Mouse (Mus musculus) kidney, adult 2 months (tissue): ENCODE measurements around the gene Gan. TPM values are rescaled to one million over a fixed set of nuclear protein-coding genes. Genes with fewer than 3 reads are reported as not detected.
A peak's percentile ranks its signal among the peaks of the same experiment; 100 is the strongest.

Source experiments
- DNase-seq: peaks from one replicate; pipeline ENCODE4 v3.0.0; 2021
- H3K27ac ChIP-seq: fragments of 200-500 bp; 2 replicates; pipeline ENCODE4 v1.5.1; 2012; ENCODE audit warnings: low read depth, low read length, control low read depth, inconsistent platforms; ENCODE audit not compliant: insufficient read depth
- H3K27me3 ChIP-seq: fragments of 200-500 bp; replicated peaks from 2 replicates; pipeline ENCODE4 v1.6.1; 2012; ENCODE audit warnings: mild to moderate bottlenecking, moderate library complexity, low read length, inconsistent platforms; ENCODE audit not compliant: control insufficient read depth, insufficient read depth
- H3K36me3 ChIP-seq: fragments of 200-500 bp; 2 replicates; pipeline ENCODE4 v1.6.1; 2012; ENCODE audit warnings: mild to moderate bottlenecking, moderate library complexity, low read length, inconsistent platforms; ENCODE audit not compliant: control insufficient read depth, insufficient read depth
- H3K4me1 ChIP-seq: fragments of 200-500 bp; 2 replicates; pipeline ENCODE4 v1.6.1; 2011; ENCODE audit warnings: low read length; ENCODE audit not compliant: control insufficient read depth, insufficient read depth
- H3K4me3 ChIP-seq: fragments of 200-500 bp; 2 replicates; pipeline ENCODE4 v1.5.1; 2011; ENCODE audit warnings: mild to moderate bottlenecking, low read depth, low read length, control low read depth; ENCODE audit not compliant: insufficient read depth
- CTCF ChIP-seq: fragments of 200-500 bp; conservative IDR thresholded peaks from 2 replicates; pipeline ENCODE4 v1.5.1; 2011; ENCODE audit warnings: low read depth, mild to moderate bottlenecking, control low read depth, low read length, moderate library complexity, mixed read lengths; ENCODE audit not compliant: insufficient read depth, insufficient read length
- POLR2A ChIP-seq: fragments of 200-500 bp; IDR thresholded peaks from one replicate; pipeline ENCODE4 v1.6.1; 2011; ENCODE audit warnings: low read depth, low read length, control low read depth
- WGBS: fragments of 180-500 bp; shearing (Covaris S2); methylation state at CpG from one replicate; pipeline ENCODE4 v1.1.7; 2018; 5-methylcytosine and 5-hydroxymethylcytosine counted together
- polyA plus RNA-seq: library from polyadenylated mRNA; depleted of rRNA; stranded (reverse); fragments of >200 nt; gene quantifications from 2 replicates; pipeline ENCODE4 v1.2.3, GENCODE M21; 2012

Gan gene
- polyA plus RNA-seq, 1 experiment = 3.1 TPM

DNA sequence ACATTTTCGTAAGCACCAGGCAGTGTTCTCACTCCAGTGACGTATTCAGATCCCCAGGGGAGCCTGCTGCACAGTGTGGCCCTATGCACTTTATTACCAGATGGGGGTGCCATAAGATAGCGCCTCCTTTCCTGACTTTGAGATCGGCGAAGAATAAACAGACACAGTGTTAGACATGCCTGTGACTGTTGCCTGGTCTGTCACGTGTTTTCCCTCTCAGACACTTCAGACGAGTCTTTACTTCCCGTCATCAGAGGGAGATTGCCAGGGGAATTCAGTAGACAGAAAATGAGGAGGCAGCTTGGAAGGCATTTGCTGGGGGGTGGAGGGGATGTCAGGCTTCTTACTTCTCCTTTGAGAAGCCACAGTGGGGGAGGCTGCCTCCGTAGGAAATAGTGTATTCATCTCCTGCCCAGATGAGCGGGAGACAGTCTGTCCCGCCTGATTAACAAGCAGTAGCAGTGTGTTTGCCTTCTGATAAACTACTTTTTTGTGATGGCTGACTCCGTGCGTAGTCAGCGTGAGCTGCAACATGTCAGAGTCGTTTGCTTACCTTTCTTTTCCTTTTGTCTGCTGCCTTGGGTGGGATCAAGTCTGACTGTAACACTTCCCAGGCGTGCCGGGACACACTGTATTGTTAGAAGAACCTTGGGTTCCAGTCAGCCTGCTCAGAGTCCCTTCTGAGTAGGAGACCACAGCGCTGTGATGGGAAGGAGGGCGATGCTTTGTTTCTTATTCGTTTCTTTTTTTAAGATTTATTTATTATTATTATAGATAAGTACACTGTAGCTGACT, 40.4 kb downstream of the Gan start:
- Histone ChIP-seq H3K4me3 (no peak overlapping the region), H3K27me3 (no peaks in the 10 kb centered on the region), H3K36me3 (no peaks in the 10 kb centered on the region), H3K4me1 (no peaks in the 10 kb centered on the region), H3K27ac (no peak overlapping the region)
- peak; percentile 78 for DNase-seq
- WGBS = 48% methylated on average over 20 of the region's 20 CpGs
- TF ChIP-seq POLR2A (no peak), CTCF (peak; percentile 68)

DNA sequence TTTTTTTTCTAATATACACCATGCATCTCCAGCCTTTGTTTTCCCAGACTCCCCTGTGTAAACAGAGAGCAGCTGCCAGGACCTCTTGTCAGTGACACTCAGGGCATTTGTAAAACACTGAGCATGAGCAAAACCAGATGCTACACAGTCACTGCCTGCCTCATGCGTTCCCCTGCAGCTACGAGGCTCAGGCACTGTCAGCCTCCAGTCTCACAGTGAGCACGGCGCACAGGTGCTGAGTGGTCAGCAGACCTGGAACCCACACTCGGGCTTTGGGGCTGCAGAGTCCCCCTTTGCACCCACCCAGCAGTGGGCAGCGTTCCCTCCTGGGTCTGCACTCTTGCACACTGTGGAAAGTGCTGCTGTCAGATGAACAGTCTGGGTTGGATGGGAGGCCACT, 41.7 kb downstream of the Gan start:
- H3K4me1 ChIP-seq = no peaks in the 10 kb centered on the region
- no peaks in the 10 kb centered on the region for H3K36me3 ChIP-seq
- no peaks in the 10 kb centered on the region for H3K27me3 ChIP-seq
- peak; percentile 29 for DNase-seq
- TF ChIP-seq CTCF (no peak), POLR2A (no peak)
- 54% methylated on average over 6 of the region's 6 CpGs for WGBS
- H3K27ac ChIP-seq = no peak overlapping the region
- H3K4me3 ChIP-seq = no peak overlapping the region

DNA sequence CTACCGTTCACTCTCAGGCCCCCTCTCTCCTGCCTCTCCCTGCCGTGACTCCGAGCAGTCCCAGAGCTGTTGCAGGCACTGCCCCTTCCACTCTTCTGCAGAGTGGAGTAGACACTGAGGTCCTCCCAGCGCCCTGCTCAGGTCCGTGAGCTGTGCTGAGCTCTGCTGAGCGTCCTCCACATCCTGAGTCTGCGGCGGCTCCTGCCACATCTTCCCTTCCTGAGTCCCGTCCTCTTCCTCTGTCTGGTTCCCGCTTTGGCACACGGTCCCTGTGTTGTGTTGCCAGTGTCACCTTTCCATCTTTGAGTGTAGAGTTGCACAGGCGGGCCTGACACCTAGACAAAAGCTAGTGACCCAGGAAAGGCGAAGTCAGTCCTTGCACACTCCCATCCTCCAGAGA, 42.4 kb downstream of the Gan start:
- H3K36me3 ChIP-seq = no peaks in the 10 kb centered on the region
- no peak overlapping the region for H3K4me3 ChIP-seq
- 56% methylated on average over 13 of the region's 13 CpGs for WGBS
- DNase-seq = peak; percentile 21
- TF ChIP-seq CTCF (no peak), POLR2A (no peak)
- peak overlapping the region; percentile 42 for H3K27ac ChIP-seq
- H3K27me3 ChIP-seq = no peaks in the 10 kb centered on the region
- no peaks in the 10 kb centered on the region for H3K4me1 ChIP-seq

DNA sequence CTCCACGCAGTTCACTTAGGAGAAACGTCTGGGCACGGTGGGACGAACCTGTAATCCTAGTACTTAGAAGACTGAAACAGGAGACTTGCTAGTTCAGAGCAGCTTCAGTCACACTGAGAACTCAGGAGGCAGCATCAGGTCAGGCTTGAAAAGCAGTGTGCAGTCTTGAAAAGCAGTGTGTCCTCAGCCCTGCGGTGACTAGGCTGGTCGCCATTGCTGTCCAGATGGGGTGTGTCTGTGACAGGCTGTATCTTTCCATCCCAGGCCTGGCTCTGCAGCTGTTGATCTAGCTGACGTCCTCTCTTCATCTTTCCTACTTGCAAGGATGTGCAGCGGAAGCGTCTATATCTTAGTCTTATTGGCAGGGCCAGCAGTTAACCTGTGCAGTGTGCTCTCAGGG, 42.9 kb downstream of the Gan start:
- 60% methylated on average over 9 of the region's 9 CpGs for WGBS
- TF ChIP-seq CTCF (no peak), POLR2A (no peak)
- peak; percentile 19 for DNase-seq
- Histone ChIP-seq H3K4me1 (no peaks in the 10 kb centered on the region), H3K36me3 (no peaks in the 10 kb centered on the region), H3K27me3 (no peaks in the 10 kb centered on the region), H3K27ac (peak overlapping the region; percentile 42), H3K4me3 (no peak overlapping the region)

DNA sequence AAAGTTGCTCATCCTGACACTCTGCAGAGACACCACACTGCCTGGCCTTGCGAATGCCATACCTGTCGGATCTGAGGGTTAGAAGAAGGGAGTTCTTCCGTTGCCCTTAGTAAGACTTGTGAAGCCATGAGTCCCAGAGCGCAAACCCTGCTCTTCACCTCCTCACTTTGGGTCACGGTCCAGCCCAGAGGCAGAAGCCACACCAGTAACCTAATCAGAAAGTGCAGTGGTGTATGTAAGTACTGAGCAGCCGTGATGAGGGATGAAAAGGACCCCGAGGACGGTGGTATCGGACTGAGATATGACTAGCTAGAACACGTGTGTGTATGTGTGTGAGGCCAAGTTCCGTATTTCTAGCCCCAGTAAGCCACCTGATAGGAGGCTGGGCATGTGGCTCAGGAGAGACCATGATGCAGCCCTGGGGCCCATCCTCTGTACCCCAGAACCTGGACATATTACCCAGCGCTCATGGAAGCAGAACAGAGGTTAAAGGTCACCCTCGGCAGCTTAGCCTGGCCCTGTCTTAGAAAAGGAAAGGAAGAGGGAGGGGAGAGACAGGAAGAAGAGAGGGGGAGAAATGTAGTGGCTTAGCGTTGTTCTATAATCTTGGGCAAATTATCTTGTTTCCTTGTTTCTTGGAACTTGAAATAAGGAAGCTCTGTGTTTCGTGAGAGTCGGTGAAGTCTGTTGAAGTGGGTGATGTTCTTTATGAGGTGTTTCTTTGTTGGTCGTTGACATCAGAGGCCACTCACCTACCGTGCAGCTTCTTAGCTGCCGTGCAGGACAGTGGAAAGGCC, 43.5 kb downstream of the Gan start:
- H3K4me1 ChIP-seq = no peaks in the 10 kb centered on the region
- no peak for DNase-seq
- TF ChIP-seq POLR2A = no peak
- TF ChIP-seq CTCF = no peak
- H3K27me3 ChIP-seq = no peaks in the 10 kb centered on the region
- H3K4me3 ChIP-seq = no peak overlapping the region
- H3K36me3 ChIP-seq = no peaks in the 10 kb centered on the region
- 61% methylated on average over 19 of the region's 19 CpGs for WGBS
- no peak overlapping the region for H3K27ac ChIP-seq

DNA sequence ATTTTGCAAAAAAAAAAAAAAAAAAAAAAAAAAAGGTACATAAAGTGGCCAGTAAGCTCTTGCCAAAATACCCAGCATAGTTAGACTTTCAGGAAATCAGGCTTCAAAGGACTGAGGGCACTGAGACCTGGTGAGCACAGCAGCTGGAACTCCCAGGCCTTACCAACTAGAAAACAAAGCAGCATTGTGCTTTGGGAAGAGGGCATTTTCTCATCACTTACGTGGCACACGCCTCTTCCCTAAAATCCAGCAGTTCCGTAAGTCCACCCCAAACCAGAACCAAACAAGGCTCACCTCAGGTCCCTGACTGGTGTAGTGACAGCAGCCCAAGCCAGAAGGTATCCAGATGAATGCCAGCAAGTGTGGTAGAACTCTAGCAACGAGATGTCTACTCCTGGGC, 45.1 kb downstream of the Gan start:
- Histone ChIP-seq H3K4me1 (no peaks in the 10 kb centered on the region), H3K4me3 (no peak overlapping the region), H3K36me3 (no peaks in the 10 kb centered on the region), H3K27me3 (no peaks in the 10 kb centered on the region), H3K27ac (no peak overlapping the region)
- TF ChIP-seq CTCF (no peak), POLR2A (no peak)
- DNase-seq = no peak
- 91% methylated on average over 4 of the region's 4 CpGs for WGBS

DNA sequence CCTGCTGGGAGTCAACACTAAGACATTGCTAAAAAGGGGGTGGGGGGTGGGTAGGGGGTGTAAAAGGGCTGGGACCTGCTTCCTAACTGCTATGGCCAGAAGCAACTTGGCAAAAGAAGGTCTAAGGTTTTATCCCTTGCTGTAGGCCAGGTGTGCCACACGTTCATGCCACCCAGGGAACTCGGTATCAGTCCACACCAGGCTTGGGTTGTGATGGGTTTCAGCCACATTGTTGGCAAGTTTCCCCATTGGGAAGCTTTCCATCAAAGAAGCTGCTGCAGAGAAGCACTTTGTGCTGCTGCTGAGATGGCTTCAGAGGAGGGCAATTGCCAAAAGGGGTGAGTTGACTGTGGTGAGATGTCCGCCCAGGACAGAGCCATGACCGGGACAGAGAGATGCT, 47.9 kb downstream of the Gan start:
- DNase-seq = no peak
- no peak overlapping the region for H3K4me3 ChIP-seq
- H3K36me3 ChIP-seq = no peaks in the 10 kb centered on the region
- no peak overlapping the region for H3K27ac ChIP-seq
- TF ChIP-seq CTCF (no peak), POLR2A (no peak)
- no peaks in the 10 kb centered on the region for H3K4me1 ChIP-seq
- no peaks in the 10 kb centered on the region for H3K27me3 ChIP-seq
- WGBS = 85% methylated on average over 4 of the region's 4 CpGs
